Mouse (Mus musculus): ENCODE data around the gene Madcam1. TPM values are rescaled to one million over a fixed set of nuclear protein-coding genes. Genes with fewer than 3 reads are reported as not detected.

The Madcam1 gene
- polyA plus RNA-seq, 1 experiment from 2014 or later = 0.90 TPM

- Histone ChIP-seq H3K27ac (no peak overlapping the region), H3K4me1 (replicated peaks) (peaks cover 35% of the 10 kb centered on the region), H3K9me3 (no peaks in the 10 kb centered on the region), H3K4me2 (replicated peaks) (peak overlapping the region; percentile 98), H3K4me3 (replicated peaks) (peak overlapping the region; percentile 72), H3K36me3 (peaks cover 33% of the 10 kb centered on the region), H3K27me3 (no peaks in the 10 kb centered on the region), H3K9ac (replicated peaks) (peak overlapping the region; percentile 87)
- 91% methylated on average over 5 of the region's 5 CpGs for WGBS
- ATAC-seq = no peak
Measured at GRCm38 (mm10) chr10:79706406-79707094, 42.2 kb downstream of the Madcam1 start.

- ATAC-seq = no peak
- Histone ChIP-seq H3K9me3 (no peaks in the 10 kb centered on the region), H3K4me3 (replicated peaks) (no peak overlapping the region), H3K27ac (no peak overlapping the region), H3K27me3 (no peaks in the 10 kb centered on the region), H3K36me3 (peaks cover 39% of the 10 kb centered on the region), H3K4me1 (replicated peaks) (peaks cover 35% of the 10 kb centered on the region), H3K4me2 (replicated peaks) (0 out of 2 replicates have a peak overlapping the region, but pooled peaks have one; percentile 98), H3K9ac (replicated peaks) (peak overlapping the region; percentile 87; the same call in 1 of the 2 replicates)
- WGBS = 83% methylated on average over 1 of the region's 1 CpGs
Measured at GRCm38 (mm10) chr10:79707162-79707561, 42.8 kb downstream of the Madcam1 start.

- no peak for ATAC-seq
- Histone ChIP-seq H3K27me3 (no peaks in the 10 kb centered on the region), H3K4me2 (replicated peaks) (no peak overlapping the region), H3K36me3 (peaks cover 40% of the 10 kb centered on the region), H3K4me3 (replicated peaks) (no peak overlapping the region), H3K4me1 (replicated peaks) (peaks cover 35% of the 10 kb centered on the region), H3K9ac (replicated peaks) (peak overlapping the region; percentile 87; the same call in 1 of the 2 replicates), H3K27ac (no peak overlapping the region), H3K9me3 (no peaks in the 10 kb centered on the region)
- WGBS = 76% methylated on average over 4 of the region's 4 CpGs
Measured at GRCm38 (mm10) chr10:79707759-79708158, 43.4 kb downstream of the Madcam1 start.

GRCm38 (mm10) chr10:79708668-79709067 lies 44.3 kb downstream of the Madcam1 start:
- H3K4me3 ChIP-seq (replicated peaks) = no peak overlapping the region
- H3K36me3 ChIP-seq = peaks cover 40% of the 10 kb centered on the region
- H3K27me3 ChIP-seq = 0 out of 2 replicates have a peak, but pooled peaks cover under 1% of the 10 kb centered on the region
- H3K9me3 ChIP-seq = no peaks in the 10 kb centered on the region
- no peak overlapping the region for H3K9ac ChIP-seq (replicated peaks)
- H3K4me1 ChIP-seq (replicated peaks) = peaks cover 35% of the 10 kb centered on the region
- 93% methylated on average over 21 of the region's 21 CpGs for WGBS
- no peak overlapping the region for H3K27ac ChIP-seq
- ATAC-seq = no peak
- H3K4me2 ChIP-seq (replicated peaks) = no peak overlapping the region

- H3K36me3 ChIP-seq = peaks cover 40% of the 10 kb centered on the region
- H3K4me1 ChIP-seq (replicated peaks) = peaks cover 35% of the 10 kb centered on the region
- WGBS = 82% methylated on average over 7 of the region's 7 CpGs
- H3K4me3 ChIP-seq (replicated peaks) = no peak overlapping the region
- H3K27ac ChIP-seq = no peak overlapping the region
- H3K4me2 ChIP-seq (replicated peaks) = no peak overlapping the region
- H3K9ac ChIP-seq (replicated peaks) = no peak overlapping the region
- ATAC-seq = no peak
- H3K27me3 ChIP-seq = 0 out of 2 replicates have a peak, but pooled peaks cover 7% of the 10 kb centered on the region
- H3K9me3 ChIP-seq = no peaks in the 10 kb centered on the region
Measured at GRCm38 (mm10) chr10:79709307-79709706, 44.9 kb downstream of the Madcam1 start.

- Histone ChIP-seq H3K36me3 (peaks cover 40% of the 10 kb centered on the region), H3K4me3 (replicated peaks) (no peak overlapping the region), H3K27me3 (peaks cover 33% of the 10 kb centered on the region), H3K4me1 (replicated peaks) (peaks cover 21% of the 10 kb centered on the region), H3K9ac (replicated peaks) (no peak overlapping the region), H3K4me2 (replicated peaks) (no peak overlapping the region), H3K27ac (no peak overlapping the region), H3K9me3 (no peaks in the 10 kb centered on the region)
- no peak; the same call in 1 of the 2 replicates for ATAC-seq
- 70% methylated on average over 1 of the region's 1 CpGs for WGBS
Measured at GRCm38 (mm10) chr10:79712029-79712428, 47.7 kb downstream of the Madcam1 start.

- 12% methylated on average over 4 of the region's 6 CpGs for WGBS
- Histone ChIP-seq H3K27me3 (peaks cover 38% of the 10 kb centered on the region), H3K4me2 (replicated peaks) (no peak overlapping the region), H3K27ac (no peak overlapping the region), H3K4me1 (replicated peaks) (peaks cover 21% of the 10 kb centered on the region), H3K36me3 (peaks cover 39% of the 10 kb centered on the region), H3K9ac (replicated peaks) (no peak overlapping the region), H3K9me3 (no peaks in the 10 kb centered on the region), H3K4me3 (replicated peaks) (no peak overlapping the region)
- ATAC-seq = peak; percentile 18; the same call in 1 of the 2 replicates
Measured at GRCm38 (mm10) chr10:79712499-79713126, 48.3 kb downstream of the Madcam1 start.

GRCm38 (mm10) chr10:79713163-79713562 lies 48.8 kb downstream of the Madcam1 start:
- no peaks in the 10 kb centered on the region for H3K9me3 ChIP-seq
- H3K4me1 ChIP-seq (replicated peaks) = peaks cover 22% of the 10 kb centered on the region
- H3K9ac ChIP-seq (replicated peaks) = no peak overlapping the region
- H3K27me3 ChIP-seq = peaks cover 44% of the 10 kb centered on the region
- H3K27ac ChIP-seq = no peak overlapping the region
- H3K4me3 ChIP-seq (replicated peaks) = no peak overlapping the region
- ATAC-seq = no peak
- WGBS = 20% methylated on average over 1 of the region's 1 CpGs
- H3K4me2 ChIP-seq (replicated peaks) = no peak overlapping the region
- peaks cover 37% of the 10 kb centered on the region for H3K36me3 ChIP-seq

- H3K9me3 ChIP-seq = no peaks in the 10 kb centered on the region
- no peak overlapping the region for H3K4me2 ChIP-seq (replicated peaks)
- H3K9ac ChIP-seq (replicated peaks) = no peak overlapping the region
- H3K27ac ChIP-seq = no peak overlapping the region
- H3K4me3 ChIP-seq (replicated peaks) = no peak overlapping the region
- peaks cover 62% of the 10 kb centered on the region for H3K27me3 ChIP-seq
- ATAC-seq = no peak
- peaks cover 22% of the 10 kb centered on the region for H3K36me3 ChIP-seq
- H3K4me1 ChIP-seq (replicated peaks) = peaks cover 21% of the 10 kb centered on the region
- 66% methylated on average over 4 of the region's 4 CpGs for WGBS
Measured at GRCm38 (mm10) chr10:79714996-79715395, 50.6 kb downstream of the Madcam1 start.

- WGBS = 3% methylated on average over 48 of the region's 91 CpGs
- Histone ChIP-seq H3K27me3 (peaks cover 64% of the 10 kb centered on the region), H3K4me1 (replicated peaks) (peaks cover 21% of the 10 kb centered on the region), H3K36me3 (peaks cover 8% of the 10 kb centered on the region), H3K9me3 (no peaks in the 10 kb centered on the region), H3K4me2 (replicated peaks) (peak within 1 kb of the TSS; percentile 92), H3K4me3 (replicated peaks) (peak within 1 kb of the TSS; percentile 60), H3K27ac (peak within 1 kb of the TSS; percentile 36; the same call in 1 of the 2 replicates), H3K9ac (replicated peaks) (peak within 1 kb of the TSS; percentile 73)
- ATAC-seq = peak; percentile 43
Measured at GRCm38 (mm10) chr10:79716254-79716987, 52.1 kb downstream of the Madcam1 start, which contains the start of gene Hcn2. TSS of gene Hcn2 (plus strand) at chr10:79716634.

- Histone ChIP-seq H3K9ac (replicated peaks) (peak overlapping the region; percentile 73), H3K4me3 (replicated peaks) (peak overlapping the region; percentile 60), H3K4me2 (replicated peaks) (peak overlapping the region; percentile 92), H3K9me3 (no peaks in the 10 kb centered on the region), H3K27me3 (peaks cover 64% of the 10 kb centered on the region), H3K4me1 (replicated peaks) (peaks cover 21% of the 10 kb centered on the region), H3K27ac (peak overlapping the region; percentile 36; the same call in 1 of the 2 replicates), H3K36me3 (peaks cover 2% of the 10 kb centered on the region)
- under 1% methylated on average over 44 of the region's 44 CpGs for WGBS
- peak; percentile 41 for ATAC-seq
Measured at GRCm38 (mm10) chr10:79716988-79717355, 52.6 kb downstream of the Madcam1 start.

Data from midbrain, embryonic 13.5 days (tissue).